Mouse (Mus musculus) CD4-positive naive resting alpha-beta T cell, adult 76 days (primary cell): ENCODE data around the gene Timm50. TPM values are rescaled to one million over a fixed set of nuclear protein-coding genes. Genes with fewer than 3 reads are reported as not detected.

Experiments used
- total RNA-seq: library from RNA; stranded (reverse); gene quantifications from one replicate; pipeline ENCODE4 v1.2.4, GENCODE M21; 2023

Timm50 gene
- 30.4 TPM for total RNA-seq

DNA sequence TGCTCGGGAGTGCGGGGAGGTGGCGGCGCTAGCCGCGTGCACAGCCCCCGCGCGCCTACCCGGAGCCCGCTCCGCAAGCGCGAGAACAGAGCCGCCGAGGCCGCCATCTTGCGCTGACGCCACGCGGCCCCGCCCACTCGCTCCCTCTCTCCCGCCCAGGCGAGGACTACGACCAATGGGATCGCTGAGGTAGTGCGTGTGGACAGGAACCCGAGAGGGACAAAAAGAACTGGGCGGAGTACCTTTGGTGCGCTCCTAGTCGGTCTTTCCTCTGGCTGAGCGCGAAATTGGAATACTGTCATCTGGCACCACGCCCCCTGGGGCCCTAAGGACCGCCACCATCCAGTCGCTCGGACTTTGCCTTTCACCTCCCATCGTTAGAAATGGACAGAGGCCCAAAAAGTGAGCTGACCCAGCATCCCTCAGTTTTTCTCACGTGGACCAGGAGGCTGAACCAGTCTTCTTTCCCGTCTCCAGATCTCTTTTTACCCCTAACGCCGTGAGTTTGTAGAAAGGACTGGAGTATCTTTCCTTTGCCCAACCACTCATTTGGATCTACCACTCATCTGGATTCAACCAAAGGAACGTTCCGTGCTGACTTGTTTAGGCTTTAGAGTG, at the start of gene Timm50:
Gene Timm50 (minus strand): TSS at position 147 of the 618 bp plus-strand sequence.

DNA sequence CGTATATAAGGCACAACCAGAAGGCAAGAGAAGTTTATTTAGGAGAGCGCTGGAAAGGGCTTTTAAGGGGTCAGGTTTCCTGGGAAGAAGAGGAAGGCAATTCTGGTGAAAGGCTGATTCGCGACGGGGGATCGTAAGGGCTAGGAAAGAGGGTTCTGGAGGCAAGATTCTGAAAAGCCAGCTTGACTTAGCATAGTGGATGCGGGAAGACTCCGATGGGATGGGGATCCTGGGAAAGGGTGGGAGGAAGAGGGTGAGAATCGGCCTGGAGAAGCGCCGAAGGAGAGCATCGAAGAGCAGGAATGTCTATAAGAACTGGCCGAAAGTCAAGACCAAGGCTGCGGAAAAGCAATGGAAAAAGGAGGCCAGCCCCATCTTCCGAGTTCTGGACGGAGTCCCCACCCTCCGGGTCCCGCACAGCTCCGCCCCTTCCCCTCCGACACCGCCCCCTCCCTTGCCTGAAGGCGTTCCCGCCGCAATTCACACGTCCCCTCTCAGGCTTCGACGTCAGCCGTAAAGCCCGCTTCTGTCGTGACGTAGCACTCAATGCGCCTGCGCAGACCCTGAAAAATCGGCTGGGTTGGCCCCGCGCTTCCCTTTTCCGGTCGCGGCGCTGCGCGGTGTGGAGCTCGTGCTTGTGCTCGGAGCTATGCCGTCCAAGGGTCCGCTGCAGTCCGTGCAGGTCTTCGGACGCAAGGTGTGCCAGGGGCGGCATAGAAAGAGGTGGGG, 38.4 kb upstream of the Timm50 start, which contains the start of gene Rps16:
Gene Rps16 (plus strand): TSS at position 498 of the 729 bp plus-strand sequence.

DNA sequence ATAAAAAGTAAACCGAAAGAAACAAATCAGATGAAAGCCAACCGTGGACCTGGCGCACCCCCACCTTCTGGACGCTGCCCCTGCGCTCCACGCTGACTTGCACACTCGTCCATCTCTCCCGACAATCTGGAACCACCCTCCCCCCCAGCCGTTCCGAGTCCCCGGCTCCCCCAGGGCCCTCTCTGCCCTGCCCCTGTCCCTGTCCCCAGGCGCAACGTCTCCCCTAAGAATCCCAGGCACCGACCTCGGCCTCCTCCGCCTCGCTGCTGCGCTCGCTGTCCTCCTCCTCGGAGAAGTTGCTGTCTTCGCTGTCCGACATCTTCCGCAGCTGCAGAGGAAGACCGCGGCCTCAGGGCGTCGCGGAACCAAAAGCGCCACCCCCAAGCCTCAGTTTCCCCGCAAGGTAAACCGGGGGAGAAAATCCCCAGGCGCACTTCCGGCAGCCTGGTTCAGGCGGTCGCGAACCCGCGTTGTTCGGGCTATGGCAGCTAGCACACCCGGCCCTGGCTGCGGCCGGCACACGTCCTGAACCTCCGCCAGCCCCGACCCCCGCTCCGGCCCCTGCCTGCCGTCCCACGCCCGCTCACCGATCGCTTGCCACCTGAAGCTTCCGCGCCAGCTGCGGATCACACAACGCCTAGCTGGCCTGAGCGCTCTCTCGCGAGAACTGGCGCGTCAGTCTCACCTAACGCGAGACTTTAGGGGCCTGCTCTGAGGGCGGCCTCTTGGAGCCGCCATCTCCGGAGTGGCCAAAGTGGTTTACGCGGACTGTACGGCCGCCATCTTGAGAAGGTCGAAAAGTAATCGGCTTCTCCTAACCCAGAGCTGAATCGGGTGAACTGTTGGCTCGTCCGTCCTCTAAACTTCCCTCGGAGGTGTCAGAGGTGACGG, 26.5 kb upstream of the Timm50 start, which contains the start of gene Supt5:
Gene Supt5 (minus strand): TSS at position 639 of the 891 bp plus-strand sequence.

DNA sequence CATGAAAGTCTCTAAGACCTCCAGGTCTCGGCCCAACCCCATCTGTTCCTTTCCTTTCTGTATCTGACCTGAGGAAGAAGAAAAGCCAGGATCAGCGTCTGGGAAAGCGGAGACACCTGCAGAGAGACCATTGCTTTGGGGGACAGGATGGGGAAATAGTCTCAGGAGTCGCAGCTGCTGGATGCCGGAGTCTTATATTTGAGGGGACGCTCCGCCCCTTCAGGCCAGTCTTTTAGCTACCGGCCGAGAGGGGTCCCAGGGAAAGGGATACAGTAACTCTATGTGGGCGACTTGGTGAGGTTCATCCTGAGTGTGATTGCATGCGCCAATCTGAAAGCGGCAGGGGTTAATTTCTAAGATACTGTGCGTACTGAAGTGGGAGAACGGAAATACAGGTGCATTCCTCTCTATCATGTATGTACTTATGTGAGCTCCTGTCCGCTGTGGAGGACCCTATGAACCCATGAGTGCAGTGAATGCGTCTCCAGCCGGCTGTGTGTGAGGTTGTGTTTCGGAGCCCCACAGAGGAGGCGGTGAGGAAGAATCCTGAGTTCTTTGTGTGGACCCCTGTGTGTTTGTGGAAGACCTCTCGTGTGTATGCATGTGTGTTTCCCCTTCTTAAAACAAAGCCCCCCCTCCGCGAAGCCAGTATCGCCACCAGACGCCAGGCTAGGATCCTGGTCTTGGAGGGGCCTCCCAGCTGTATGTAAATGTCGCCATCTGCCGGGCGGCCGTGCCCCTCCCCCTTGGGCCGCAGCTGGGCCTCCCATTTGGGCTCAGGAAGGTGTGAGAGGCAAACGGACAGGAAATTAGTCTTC, 10.0 kb downstream of the Timm50 start, which contains the start of gene Dll3:
Gene Dll3 (minus strand): TSS at position 623 of the 818 bp plus-strand sequence.

DNA sequence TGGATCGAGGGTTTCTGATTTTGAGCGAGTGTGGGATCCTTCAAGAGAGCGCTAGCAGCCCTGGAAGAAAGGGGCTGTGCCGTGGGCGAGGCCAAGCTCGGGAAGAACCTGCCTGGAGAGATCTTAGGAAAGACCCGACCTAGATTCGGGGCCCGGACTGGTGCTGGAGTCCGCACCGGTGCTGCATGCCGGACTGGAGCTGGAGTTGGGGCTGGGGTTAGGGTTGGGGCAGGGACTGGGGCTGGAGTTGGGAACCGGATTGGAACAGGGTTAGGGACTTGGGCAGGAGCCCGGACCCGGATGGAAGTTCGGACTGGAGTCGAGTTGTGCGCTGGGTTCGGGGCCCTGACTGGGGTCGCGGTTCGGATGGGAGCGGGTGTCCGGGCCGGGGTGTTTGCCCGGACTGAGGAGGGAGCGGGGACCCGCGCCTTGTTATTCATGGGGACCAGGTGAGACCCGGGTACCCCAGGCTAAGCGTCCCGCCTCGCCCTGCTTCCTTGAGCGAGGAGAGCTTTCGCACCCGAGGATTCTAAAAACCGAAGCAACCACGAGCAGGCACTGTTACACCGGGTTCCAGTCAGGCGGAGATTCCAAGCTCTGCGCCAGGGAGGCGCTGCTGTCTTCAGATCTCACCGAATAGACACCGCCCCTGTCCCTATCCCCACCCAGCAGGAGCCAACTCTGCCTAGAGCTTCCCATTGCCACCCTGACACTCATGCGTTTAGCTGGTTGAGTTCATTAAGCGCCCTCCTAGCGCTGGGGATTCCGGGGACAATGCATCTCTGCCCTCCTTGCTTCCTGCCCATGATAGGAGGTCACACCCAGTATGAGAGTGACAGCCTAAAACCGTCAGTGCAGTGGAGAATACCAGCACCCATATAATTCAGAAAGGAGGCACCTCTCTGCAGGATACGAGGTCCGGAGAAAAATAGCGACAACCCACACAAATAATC, 21.0 kb downstream of the Timm50 start, which contains the start of gene Selenov:
Gene Selenov (minus strand): TSS at position 549 of the 953 bp plus-strand sequence.

DNA sequence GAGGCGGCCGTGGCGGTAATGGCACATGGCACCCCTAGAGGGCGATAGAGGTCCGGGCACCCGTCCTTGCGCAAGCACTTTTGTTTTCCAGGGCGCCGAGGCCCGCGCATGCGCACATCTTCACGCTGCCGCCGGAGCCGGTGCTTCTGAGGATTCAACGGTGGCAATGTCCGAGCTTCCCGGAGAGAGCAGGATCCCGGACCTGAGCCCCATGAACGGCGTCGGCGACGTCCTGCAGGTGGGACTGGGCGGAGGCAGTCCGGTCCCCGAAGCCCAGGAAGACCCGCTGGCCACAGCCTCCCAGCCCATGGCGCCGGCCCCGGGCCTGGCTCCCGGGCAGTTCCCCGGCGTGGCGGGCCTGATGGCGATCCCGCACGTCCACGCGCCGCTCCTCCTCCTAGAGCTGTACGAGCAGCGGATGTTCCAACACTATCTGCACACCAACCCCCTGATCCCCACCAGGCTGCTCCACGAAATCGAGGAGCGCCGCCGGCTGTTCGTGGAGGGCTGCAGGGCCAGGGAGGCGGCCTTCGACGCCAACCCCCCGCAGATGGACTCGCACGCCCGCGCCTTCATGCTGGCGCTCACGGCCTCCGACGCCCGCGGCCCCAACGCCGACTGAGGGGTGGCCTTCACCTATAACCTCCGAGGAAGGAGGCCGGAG, 34.1 kb downstream of the Timm50 start, which contains the start of gene Eid2b:
Gene Eid2b (plus strand): TSS at position 125 of the 664 bp plus-strand sequence.

DNA sequence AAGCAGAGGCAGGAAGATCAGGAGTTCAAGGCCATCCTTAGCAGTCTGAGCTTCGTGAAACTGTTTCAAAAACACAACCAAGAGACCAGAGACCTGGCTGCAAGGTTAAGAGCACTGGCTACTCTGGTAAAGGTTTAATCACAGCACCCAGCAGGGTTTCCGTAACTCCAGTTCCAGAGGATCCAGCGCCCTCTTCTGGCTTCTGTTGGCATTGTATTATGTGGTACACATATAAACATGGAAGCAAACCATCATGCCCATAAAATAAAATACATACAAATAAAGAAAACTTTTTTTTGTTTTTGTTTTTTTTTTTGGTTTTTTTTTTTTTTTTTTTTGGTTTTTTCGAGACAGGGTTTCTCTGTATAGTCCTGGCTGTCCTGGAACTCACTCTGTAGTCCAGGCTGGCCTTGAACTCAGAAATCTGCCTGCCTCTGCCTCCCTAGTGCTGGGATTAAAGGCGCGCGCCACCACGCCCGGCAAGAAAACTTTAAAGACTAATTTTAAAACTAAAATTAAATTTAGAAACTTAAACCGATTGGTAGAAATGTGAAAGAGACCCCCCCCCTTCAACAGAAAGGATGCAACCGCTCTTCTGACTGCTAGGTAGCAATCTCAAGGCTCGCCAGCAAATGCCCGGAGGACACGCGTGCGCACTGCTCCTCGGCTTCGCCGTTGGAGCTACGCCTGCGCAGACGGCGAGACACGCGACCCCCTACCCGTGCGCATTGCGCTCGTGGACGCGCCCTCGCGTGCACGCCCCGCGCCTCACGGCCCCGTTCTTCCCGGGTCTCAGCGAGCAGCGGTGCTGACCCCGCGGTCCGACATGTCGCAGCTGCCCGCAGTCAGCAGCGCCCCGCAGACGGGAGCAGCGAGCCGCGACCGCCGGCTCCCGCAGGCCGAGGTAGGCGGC, 44.5 kb downstream of the Timm50 start, which contains the start of gene Eid2:
Gene Eid2 (plus strand): TSS at position 753 of the 913 bp plus-strand sequence.

Other genes starting within 250 kb of the Timm50 start
- not detected for gene Fcgbp, start 240.8 kb downstream of the Timm50 start, total RNA-seq
- gene 9530053A07Rik, start 182.6 kb downstream of the Timm50 start, total RNA-seq = not detected
- gene Fbl, start 142.4 kb downstream of the Timm50 start, total RNA-seq = 181 TPM
- gene Dyrk1b, start 132.6 kb downstream of the Timm50 start, total RNA-seq = 13.0 TPM
- 7.1 TPM for gene Eid2, start 44.2 kb downstream of the Timm50 start, total RNA-seq
- gene Eid2b, start 34.3 kb downstream of the Timm50 start, total RNA-seq = 3.8 TPM
- not detected for gene Selenov, start 20.9 kb downstream of the Timm50 start, total RNA-seq
- gene Dll3, start 9.8 kb downstream of the Timm50 start, total RNA-seq = not detected
- 171 TPM for gene Supt5, start 26.7 kb upstream of the Timm50 start, total RNA-seq
- gene Rps16, start 38.6 kb upstream of the Timm50 start, total RNA-seq = 4,922 TPM
- 159 TPM for gene Plekhg2, start 60.5 kb upstream of the Timm50 start, total RNA-seq
- gene Zfp36, start 68.2 kb upstream of the Timm50 start, total RNA-seq = 225 TPM
- gene Med29, start 80.6 kb upstream of the Timm50 start, total RNA-seq = 22.9 TPM
- 150 TPM for gene Paf1, start 80.9 kb upstream of the Timm50 start, total RNA-seq
- 274 TPM for gene Gmfg, start 125.4 kb upstream of the Timm50 start, total RNA-seq
- 1.8 TPM for gene Lrfn1, start 139.9 kb upstream of the Timm50 start, total RNA-seq
- not detected for gene Ifnl2, start 198.4 kb upstream of the Timm50 start, total RNA-seq
- not detected for gene Ifnl3, start 210.8 kb upstream of the Timm50 start, total RNA-seq
- not detected for gene Sycn, start 228.8 kb upstream of the Timm50 start, total RNA-seq
- 0.50 TPM for gene Nccrp1, start 235.2 kb upstream of the Timm50 start, total RNA-seq